Mouse (Mus musculus) right cerebral cortex, postnatal 10 days (tissue): ENCODE measurements around the gene Hepacam.

Source experiments
- DNase-seq, 2 experiments: peaks; one replicate each; pipeline ENCODE4 v3.0.0; 2021; ENCODE audit warnings: low spot score in 2 of 2

Gene Hepacam

GRCm38 (mm10) chr9:37367301-37368080 is at the start of gene Hepacam:
TSS of gene Hepacam (plus strand) at chr9:37367351.
- peak; percentile 76 to 83 for DNase-seq

- DNase-seq = no peak
Observed at GRCm38 (mm10) chr9:37329456-37329855, 37.7 kb upstream of the Hepacam start.

- DNase-seq = no peak
Observed at GRCm38 (mm10) chr9:37345406-37345805, 21.7 kb upstream of the Hepacam start.

- DNase-seq = no peak
Observed at GRCm38 (mm10) chr9:37347184-37347987, 19.8 kb upstream of the Hepacam start.

GRCm38 (mm10) chr9:37347988-37348642 is 19.0 kb upstream of the Hepacam start, which contains the start of gene Ccdc15:
TSS of gene Ccdc15 (minus strand) at chr9:37348432.
- DNase-seq = peak; percentile 99

- DNase-seq = no peak
Observed at GRCm38 (mm10) chr9:37349050-37349449, 18.1 kb upstream of the Hepacam start.

- no peak for DNase-seq
Observed at GRCm38 (mm10) chr9:37351266-37351665, 15.9 kb upstream of the Hepacam start.

GRCm38 (mm10) chr9:37354485-37354884 is 12.7 kb upstream of the Hepacam start:
- no peak for DNase-seq

- DNase-seq = peak; percentile 71 to 81
Observed at GRCm38 (mm10) chr9:37358713-37359330, 8.3 kb upstream of the Hepacam start.

- peak; percentile 81 to 91 for DNase-seq
Observed at GRCm38 (mm10) chr9:37359331-37360220, 7.6 kb upstream of the Hepacam start.

GRCm38 (mm10) chr9:37362084-37362483 is 5.1 kb upstream of the Hepacam start:
- no peak for DNase-seq

- DNase-seq = no peak
Observed at GRCm38 (mm10) chr9:37362881-37363280, 4.3 kb upstream of the Hepacam start.

GRCm38 (mm10) chr9:37363551-37363950 is 3.6 kb upstream of the Hepacam start:
- DNase-seq = no peak

GRCm38 (mm10) chr9:37364392-37364791 is 2.8 kb upstream of the Hepacam start:
- DNase-seq = no peak

- DNase-seq = no peak
Observed at GRCm38 (mm10) chr9:37365706-37366105, 1.4 kb upstream of the Hepacam start.

GRCm38 (mm10) chr9:37368081-37368830 is 1.1 kb downstream of the Hepacam start:
- DNase-seq = no peak

- no peak for DNase-seq
Observed at GRCm38 (mm10) chr9:37368860-37369259, 1.7 kb downstream of the Hepacam start.

- DNase-seq = no peak
Observed at GRCm38 (mm10) chr9:37371232-37371801, 4.2 kb downstream of the Hepacam start.

- DNase-seq = peak in 1 of 2 experiments; percentile 58
Observed at GRCm38 (mm10) chr9:37375718-37376117, 8.6 kb downstream of the Hepacam start.

- DNase-seq = no peak
Observed at GRCm38 (mm10) chr9:37383161-37383560, 16.0 kb downstream of the Hepacam start.
